Mouse (Mus musculus): ENCODE results near the gene Slc6a21. TPM values are rescaled to one million over a fixed set of nuclear protein-coding genes. Genes with fewer than 3 reads are reported as not detected.

Slc6a21 gene
- polyA plus RNA-seq, 1 experiment from 2014 or later: not detected

DNA sequence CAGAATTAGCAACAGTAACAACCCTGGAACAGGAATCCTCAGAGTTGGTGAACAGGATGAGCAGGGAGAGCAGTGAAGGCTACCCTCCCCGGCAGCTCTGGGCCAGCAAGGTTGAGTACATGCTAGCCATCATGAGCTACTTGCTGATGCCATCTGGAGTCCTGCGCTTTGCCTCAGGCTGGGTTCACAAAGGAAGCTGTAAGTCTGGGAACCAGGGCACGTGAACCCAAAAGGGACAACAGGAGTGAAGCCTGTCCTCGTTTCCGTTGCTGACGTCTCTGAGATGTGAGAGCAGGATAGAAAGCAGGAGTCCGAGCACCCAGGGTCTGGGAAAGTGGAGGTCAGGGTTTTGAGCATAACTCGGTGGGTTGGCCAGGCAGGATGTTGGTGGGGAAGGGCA is 18.0 kb upstream of the Slc6a21 start:
- no peaks in the 10 kb centered on the region for H3K36me3 ChIP-seq
- no peak for ATAC-seq (ENCODE audit: low FRiP score)
- 83% methylated on average over 8 of the region's 8 CpGs for WGBS
- no peaks in the 10 kb centered on the region for H3K9me3 ChIP-seq (replicated peaks)
- no peak overlapping the region for H3K4me2 ChIP-seq
- no peak overlapping the region for H3K9ac ChIP-seq (replicated peaks)
- no peak overlapping the region for H3K27ac ChIP-seq (replicated peaks)
- H3K27me3 ChIP-seq (replicated peaks): no peaks in the 10 kb centered on the region
- H3K4me3 ChIP-seq (replicated peaks): no peak overlapping the region
- H3K4me1 ChIP-seq: no peaks in the 10 kb centered on the region

DNA sequence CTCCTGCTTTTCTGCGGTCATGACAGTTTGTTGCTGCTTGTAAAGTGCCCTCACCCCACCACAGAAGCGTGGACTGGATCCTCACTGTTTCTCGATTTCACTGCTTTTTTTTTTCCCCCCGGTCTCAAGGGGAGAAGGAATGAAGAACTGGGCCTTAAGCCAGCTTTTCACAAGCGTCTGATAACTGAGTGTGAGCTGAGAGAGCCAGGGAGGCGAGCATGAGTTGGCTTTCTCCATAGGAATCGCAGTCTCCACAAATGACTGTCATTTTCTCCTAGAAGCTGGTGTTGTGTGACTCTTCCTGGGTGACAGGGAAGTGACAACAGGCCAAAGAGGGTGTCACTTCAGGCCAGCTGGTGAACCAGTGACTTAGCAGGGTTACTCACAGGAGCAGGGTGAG is 15.0 kb upstream of the Slc6a21 start:
- Histone ChIP-seq H3K4me2 (no peak overlapping the region), H3K9me3 (replicated peaks) (no peaks in the 10 kb centered on the region), H3K9ac (replicated peaks) (no peak overlapping the region), H3K27me3 (replicated peaks) (no peaks in the 10 kb centered on the region), H3K4me3 (replicated peaks) (no peak overlapping the region), H3K27ac (replicated peaks) (no peak overlapping the region), H3K36me3 (no peaks in the 10 kb centered on the region), H3K4me1 (no peaks in the 10 kb centered on the region)
- WGBS: 54% methylated on average over 7 of the region's 7 CpGs
- ATAC-seq (ENCODE audit: low FRiP score): no peak

- Histone ChIP-seq H3K4me2 (no peak overlapping the region), H3K9me3 (replicated peaks) (no peaks in the 10 kb centered on the region), H3K9ac (replicated peaks) (no peak overlapping the region), H3K4me3 (replicated peaks) (no peak overlapping the region), H3K27me3 (replicated peaks) (no peaks in the 10 kb centered on the region), H3K36me3 (no peaks in the 10 kb centered on the region), H3K4me1 (no peaks in the 10 kb centered on the region), H3K27ac (replicated peaks) (no peak overlapping the region)
- WGBS: 64% methylated on average over 7 of the region's 7 CpGs
- no peak for ATAC-seq (ENCODE audit: low FRiP score)
These were observed 14.2 kb upstream of the Slc6a21 start for GRCm38 (mm10) chr7:45263006-45263607.

GRCm38 (mm10) chr7:45264348-45264747 is 13.0 kb upstream of the Slc6a21 start:
- Histone ChIP-seq H3K27me3 (replicated peaks) (0 out of 2 replicates have a peak, but pooled peaks cover 2% of the 10 kb centered on the region), H3K9me3 (replicated peaks) (no peaks in the 10 kb centered on the region), H3K4me1 (no peaks in the 10 kb centered on the region), H3K4me2 (no peak overlapping the region), H3K27ac (replicated peaks) (no peak overlapping the region), H3K36me3 (no peaks in the 10 kb centered on the region), H3K4me3 (replicated peaks) (no peak overlapping the region), H3K9ac (replicated peaks) (no peak overlapping the region)
- no peak for ATAC-seq (ENCODE audit: low FRiP score)
- WGBS: 88% methylated on average over 3 of the region's 3 CpGs

GRCm38 (mm10) chr7:45265518-45265917 is 11.8 kb upstream of the Slc6a21 start:
- Histone ChIP-seq H3K36me3 (no peaks in the 10 kb centered on the region), H3K9me3 (replicated peaks) (no peaks in the 10 kb centered on the region), H3K27ac (replicated peaks) (no peak overlapping the region), H3K9ac (replicated peaks) (no peak overlapping the region), H3K4me1 (no peaks in the 10 kb centered on the region), H3K4me2 (no peak overlapping the region), H3K4me3 (replicated peaks) (no peak overlapping the region), H3K27me3 (replicated peaks) (0 out of 2 replicates have a peak, but pooled peaks cover 3% of the 10 kb centered on the region)
- 79% methylated on average over 1 of the region's 1 CpGs for WGBS
- ATAC-seq (ENCODE audit: low FRiP score): no peak

DNA sequence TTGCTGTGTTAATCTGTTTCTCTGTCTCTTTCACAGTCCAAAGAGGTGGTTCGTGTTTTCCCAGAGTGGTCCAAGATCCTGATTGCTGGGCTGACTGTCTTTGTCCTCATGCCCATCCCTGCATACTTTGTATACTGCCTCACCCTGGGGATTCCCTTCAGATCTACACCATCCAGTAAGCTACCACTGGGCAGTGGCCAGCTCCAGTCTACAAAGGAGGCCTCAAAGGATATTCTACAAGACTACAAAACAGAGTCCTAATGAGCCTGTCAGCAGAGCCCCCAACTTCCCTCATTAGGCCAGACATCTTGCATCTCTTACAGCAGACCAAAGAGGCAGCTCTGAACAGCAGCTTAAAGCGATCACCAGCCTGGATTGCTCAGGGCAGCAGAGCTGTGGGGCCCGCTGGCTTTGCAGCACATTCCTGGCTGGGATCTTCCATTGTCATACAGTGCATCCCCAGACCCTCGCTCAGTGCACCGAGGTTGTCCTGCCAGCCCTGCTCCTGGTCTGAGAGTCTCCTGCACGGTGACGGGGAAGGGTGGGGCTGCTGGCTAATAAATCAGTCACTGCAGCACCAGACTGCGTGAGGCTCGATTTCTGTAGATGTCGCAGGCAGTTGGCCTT is 4.4 kb upstream of the Slc6a21 start:
- no peaks in the 10 kb centered on the region for H3K9me3 ChIP-seq (replicated peaks)
- H3K4me3 ChIP-seq (replicated peaks): no peak overlapping the region
- 41% methylated on average over 10 of the region's 10 CpGs for WGBS
- H3K9ac ChIP-seq (replicated peaks): no peak overlapping the region
- no peak overlapping the region for H3K27ac ChIP-seq (replicated peaks)
- peaks cover 4% of the 10 kb centered on the region for H3K4me1 ChIP-seq
- H3K27me3 ChIP-seq (replicated peaks): 0 out of 2 replicates have a peak, but pooled peaks cover 6% of the 10 kb centered on the region
- no peak overlapping the region for H3K4me2 ChIP-seq
- no peak for ATAC-seq (ENCODE audit: low FRiP score)
- no peaks in the 10 kb centered on the region for H3K36me3 ChIP-seq

GRCm38 (mm10) chr7:45273672-45274071 is 3.6 kb upstream of the Slc6a21 start:
- no peaks in the 10 kb centered on the region for H3K36me3 ChIP-seq
- no peak overlapping the region for H3K4me2 ChIP-seq
- H3K27ac ChIP-seq (replicated peaks): no peak overlapping the region
- no peaks in the 10 kb centered on the region for H3K9me3 ChIP-seq (replicated peaks)
- H3K9ac ChIP-seq (replicated peaks): no peak overlapping the region
- H3K27me3 ChIP-seq (replicated peaks): 0 out of 2 replicates have a peak, but pooled peaks cover 6% of the 10 kb centered on the region
- no peak overlapping the region for H3K4me3 ChIP-seq (replicated peaks)
- 93% methylated on average over 8 of the region's 8 CpGs for WGBS
- peaks cover 4% of the 10 kb centered on the region for H3K4me1 ChIP-seq
- no peak for ATAC-seq (ENCODE audit: low FRiP score)

- Histone ChIP-seq H3K36me3 (no peaks in the 10 kb centered on the region), H3K9ac (replicated peaks) (no peak overlapping the region), H3K27me3 (replicated peaks) (no peaks in the 10 kb centered on the region), H3K4me3 (replicated peaks) (no peak overlapping the region), H3K27ac (replicated peaks) (no peak overlapping the region), H3K4me2 (no peak overlapping the region), H3K4me1 (no peaks in the 10 kb centered on the region), H3K9me3 (replicated peaks) (no peaks in the 10 kb centered on the region)
- no peak for ATAC-seq (ENCODE audit: low FRiP score)
- 88% methylated on average over 13 of the region's 13 CpGs for WGBS
These were observed 9.2 kb downstream of the Slc6a21 start for GRCm38 (mm10) chr7:45286486-45286885.

- Histone ChIP-seq H3K4me2 (no peak overlapping the region), H3K4me1 (peaks cover 9% of the 10 kb centered on the region), H3K27ac (replicated peaks) (no peak overlapping the region), H3K9ac (replicated peaks) (no peak overlapping the region), H3K4me3 (replicated peaks) (no peak overlapping the region), H3K27me3 (replicated peaks) (peaks cover 4% of the 10 kb centered on the region; the same call in 1 of the 2 replicates), H3K36me3 (no peaks in the 10 kb centered on the region), H3K9me3 (replicated peaks) (no peaks in the 10 kb centered on the region)
- WGBS: 61% methylated on average over 1 of the region's 1 CpGs
- no peak for ATAC-seq (ENCODE audit: low FRiP score)
These were observed 19.3 kb downstream of the Slc6a21 start for GRCm38 (mm10) chr7:45296626-45297025.

DNA sequence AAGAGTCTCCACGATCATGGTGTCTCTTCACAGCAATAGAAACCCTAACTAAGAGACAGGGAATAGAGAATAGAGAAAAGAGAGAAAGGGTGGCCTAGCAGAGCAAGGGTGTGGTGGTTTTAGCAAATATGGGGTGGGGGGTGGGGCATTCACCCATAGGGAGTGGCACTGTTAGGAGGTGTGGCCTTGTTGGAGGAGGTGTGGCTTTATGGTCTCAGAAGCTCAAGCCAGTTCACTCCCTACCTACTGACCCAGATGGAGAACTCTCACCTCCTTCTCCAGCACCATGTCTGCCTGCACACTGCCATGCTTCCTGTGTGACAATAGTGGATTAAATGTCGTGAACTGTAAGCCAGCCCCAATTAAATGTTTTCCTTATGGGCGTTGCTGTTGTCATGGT is 20.2 kb downstream of the Slc6a21 start:
- WGBS: 79% methylated on average over 3 of the region's 3 CpGs
- Histone ChIP-seq H3K4me1 (peaks cover 10% of the 10 kb centered on the region), H3K4me3 (replicated peaks) (no peak overlapping the region), H3K27ac (replicated peaks) (no peak overlapping the region), H3K9ac (replicated peaks) (no peak overlapping the region), H3K4me2 (no peak overlapping the region), H3K9me3 (replicated peaks) (no peaks in the 10 kb centered on the region), H3K36me3 (no peaks in the 10 kb centered on the region), H3K27me3 (replicated peaks) (peaks cover 4% of the 10 kb centered on the region; the same call in 1 of the 2 replicates)
- no peak for ATAC-seq (ENCODE audit: low FRiP score)

- ATAC-seq (ENCODE audit: low FRiP score): peak; percentile 92
- Histone ChIP-seq H3K27me3 (replicated peaks) (0 out of 2 replicates have a peak, but pooled peaks cover 4% of the 10 kb centered on the region), H3K9ac (replicated peaks) (no peak overlapping the region), H3K36me3 (no peaks in the 10 kb centered on the region), H3K4me1 (peaks cover 22% of the 10 kb centered on the region), H3K27ac (replicated peaks) (no peak overlapping the region), H3K9me3 (replicated peaks) (no peaks in the 10 kb centered on the region), H3K4me3 (replicated peaks) (no peak overlapping the region), H3K4me2 (0 out of 2 replicates have a peak overlapping the region, but pooled peaks have one; percentile 44)
- 23% methylated on average over 5 of the region's 5 CpGs for WGBS
These were observed 22.4 kb downstream of the Slc6a21 start for GRCm38 (mm10) chr7:45299752-45300151.

GRCm38 (mm10) chr7:45300270-45300669 is 23.0 kb downstream of the Slc6a21 start:
- no peak overlapping the region for H3K4me3 ChIP-seq (replicated peaks)

More at GRCm38 (mm10) chr7:45300270-45300669, 23.0 kb downstream of the Slc6a21 start:
- Histone ChIP-seq H3K36me3 (no peaks in the 10 kb centered on the region), H3K9ac (replicated peaks) (no peak overlapping the region), H3K4me1 (peaks cover 27% of the 10 kb centered on the region), H3K9me3 (replicated peaks) (no peaks in the 10 kb centered on the region), H3K27ac (replicated peaks) (no peak overlapping the region), H3K27me3 (replicated peaks) (0 out of 2 replicates have a peak, but pooled peaks cover 4% of the 10 kb centered on the region), H3K4me2 (peak overlapping the region; percentile 44)
- peak; percentile 72 for ATAC-seq (ENCODE audit: low FRiP score)
- 15% methylated on average over 6 of the region's 6 CpGs for WGBS
